Mouse (Mus musculus): ENCODE measurements around the gene Hmgn2. TPM values are rescaled to one million over a fixed set of nuclear protein-coding genes. Genes with fewer than 3 reads are reported as not detected.
A peak's percentile ranks its signal among the peaks of the same experiment; 100 is the strongest.
"Not testable (repeated sequence)": the region's sequence is repeated elsewhere in the genome, so short reads cannot be mapped to it uniquely, and the experiment has no call there.

The Hmgn2 gene
- polyA plus RNA-seq, 1 experiment = 528 TPM

GRCm38 (mm10) chr4:134002246-134002645 is 33.8 kb upstream of the Hmgn2 start:
- DNase-seq (ENCODE audit: low read depth) = no peak
- TF ChIP-seq CTCF (IDR thresholded peaks at IDR 0.05; ENCODE audit: borderline replicate concordance, extremely low read depth, insufficient read depth, insufficient read length) (no peak), POLR2A (IDR thresholded peaks at IDR 0.05; ENCODE audit: borderline replicate concordance, extremely low read depth, insufficient read depth, insufficient read length, poor library complexity, severe bottlenecking) (no peak)

GRCm38 (mm10) chr4:134001710-134002109 is 33.3 kb upstream of the Hmgn2 start:
- no peak for DNase-seq (ENCODE audit: low read depth)
- TF ChIP-seq POLR2A (IDR thresholded peaks at IDR 0.05; ENCODE audit: borderline replicate concordance, extremely low read depth, insufficient read depth, insufficient read length, poor library complexity, severe bottlenecking) = no peak
- TF ChIP-seq CTCF (IDR thresholded peaks at IDR 0.05; ENCODE audit: borderline replicate concordance, extremely low read depth, insufficient read depth, insufficient read length) = peak; percentile 8; the same call in 1 of the 2 replicates

GRCm38 (mm10) chr4:134000466-134001438 is 32.3 kb upstream of the Hmgn2 start, which contains the start of gene Dhdds:
Gene Dhdds, minus strand, starts transcription at chr4:134000918.
- peak; percentile 99 for DNase-seq (ENCODE audit: low read depth)
- TF ChIP-seq POLR2A (IDR thresholded peaks at IDR 0.05; ENCODE audit: borderline replicate concordance, extremely low read depth, insufficient read depth, insufficient read length, poor library complexity, severe bottlenecking) (peak; percentile 39; the same call in 1 of the 2 replicates), CTCF (IDR thresholded peaks at IDR 0.05; ENCODE audit: borderline replicate concordance, extremely low read depth, insufficient read depth, insufficient read length) (no peak)

- no peak for TF ChIP-seq CTCF (IDR thresholded peaks at IDR 0.05; ENCODE audit: borderline replicate concordance, extremely low read depth, insufficient read depth, insufficient read length)
- DNase-seq (ENCODE audit: low read depth) = no peak
Observed at GRCm38 (mm10) chr4:133994697-133995096, 26.2 kb upstream of the Hmgn2 start.

- no peak for TF ChIP-seq CTCF (IDR thresholded peaks at IDR 0.05; ENCODE audit: borderline replicate concordance, extremely low read depth, insufficient read depth, insufficient read length)
- no peak for TF ChIP-seq POLR2A (IDR thresholded peaks at IDR 0.05; ENCODE audit: borderline replicate concordance, extremely low read depth, insufficient read depth, insufficient read length, poor library complexity, severe bottlenecking)
- no peak for DNase-seq (ENCODE audit: low read depth)
Observed at GRCm38 (mm10) chr4:133991087-133991660, 22.7 kb upstream of the Hmgn2 start.

- DNase-seq (ENCODE audit: low read depth) = no peak
- peak; percentile 33; the same call in 1 of the 2 replicates for TF ChIP-seq CTCF (IDR thresholded peaks at IDR 0.05; ENCODE audit: borderline replicate concordance, extremely low read depth, insufficient read depth, insufficient read length)
- TF ChIP-seq POLR2A (IDR thresholded peaks at IDR 0.05; ENCODE audit: borderline replicate concordance, extremely low read depth, insufficient read depth, insufficient read length, poor library complexity, severe bottlenecking) = no peak
Observed at GRCm38 (mm10) chr4:133990035-133990434, 21.6 kb upstream of the Hmgn2 start.

- DNase-seq (ENCODE audit: low read depth) = not testable (repeated sequence)
Observed at GRCm38 (mm10) chr4:133988289-133988688, 19.8 kb upstream of the Hmgn2 start.

GRCm38 (mm10) chr4:133982936-133983335 is 14.5 kb upstream of the Hmgn2 start:
- TF ChIP-seq POLR2A (IDR thresholded peaks at IDR 0.05; ENCODE audit: borderline replicate concordance, extremely low read depth, insufficient read depth, insufficient read length, poor library complexity, severe bottlenecking) = no peak
- TF ChIP-seq CTCF (IDR thresholded peaks at IDR 0.05; ENCODE audit: borderline replicate concordance, extremely low read depth, insufficient read depth, insufficient read length) = no peak
- no peak for DNase-seq (ENCODE audit: low read depth)

GRCm38 (mm10) chr4:133980496-133980895 is 12.0 kb upstream of the Hmgn2 start:
- no peak for DNase-seq (ENCODE audit: low read depth)
- no peak for TF ChIP-seq POLR2A (IDR thresholded peaks at IDR 0.05; ENCODE audit: borderline replicate concordance, extremely low read depth, insufficient read depth, insufficient read length, poor library complexity, severe bottlenecking)
- TF ChIP-seq CTCF (IDR thresholded peaks at IDR 0.05; ENCODE audit: borderline replicate concordance, extremely low read depth, insufficient read depth, insufficient read length) = no peak

- DNase-seq (ENCODE audit: low read depth) = no peak
- TF ChIP-seq CTCF (IDR thresholded peaks at IDR 0.05; ENCODE audit: borderline replicate concordance, extremely low read depth, insufficient read depth, insufficient read length) = no peak
- TF ChIP-seq POLR2A (IDR thresholded peaks at IDR 0.05; ENCODE audit: borderline replicate concordance, extremely low read depth, insufficient read depth, insufficient read length, poor library complexity, severe bottlenecking) = no peak
Observed at GRCm38 (mm10) chr4:133978021-133978711, 9.7 kb upstream of the Hmgn2 start.

- DNase-seq (ENCODE audit: low read depth) = peak; percentile 68
- TF ChIP-seq CTCF (IDR thresholded peaks at IDR 0.05; ENCODE audit: borderline replicate concordance, extremely low read depth, insufficient read depth, insufficient read length) = no peak
- no peak for TF ChIP-seq POLR2A (IDR thresholded peaks at IDR 0.05; ENCODE audit: borderline replicate concordance, extremely low read depth, insufficient read depth, insufficient read length, poor library complexity, severe bottlenecking)
Observed at GRCm38 (mm10) chr4:133971741-133972140, 3.3 kb upstream of the Hmgn2 start.
